Mouse (Mus musculus) C2C12 (cell line): ENCODE measurements around the gene Tgfb2. TPM values are rescaled to one million over a fixed set of nuclear protein-coding genes. Genes with fewer than 3 reads are reported as not detected.

Experiments used
- H3K27me3 ChIP-seq: one replicate; pipeline ENCODE4 v1.6.1; 2011; ENCODE audit not compliant: control insufficient read depth, insufficient read depth, insufficient read length
- H3K36me3 ChIP-seq: one replicate; pipeline ENCODE4 v1.6.1; 2011; ENCODE audit not compliant: control insufficient read depth, insufficient read depth
- H3K4me3 ChIP-seq: one replicate; pipeline ENCODE4 v1.5.1; 2011; ENCODE audit warnings: mild to moderate bottlenecking, control low read depth; ENCODE audit not compliant: poor library complexity, insufficient read depth, severe bottlenecking
- H3K79me2 ChIP-seq: one replicate; pipeline ENCODE4 v1.6.1; 2011; ENCODE audit not compliant: control insufficient read depth, insufficient read depth
- H3K79me3 ChIP-seq: one replicate; pipeline ENCODE4 v1.6.1; 2011; ENCODE audit warnings: low read depth, control low read depth
- H3ac ChIP-seq: one replicate; pipeline ENCODE3; 2011; ENCODE audit warnings: low read depth; ENCODE audit not compliant: control insufficient read depth, insufficient read length
- CEBPB ChIP-seq: IDR thresholded peaks from one replicate; pipeline ENCODE4 v1.6.1; 2011; ENCODE audit warnings: low read depth, mild to moderate bottlenecking, control low read depth, moderate library complexity
- CTCF ChIP-seq: IDR thresholded peaks from one replicate; pipeline ENCODE4 v1.5.1; 2011; ENCODE audit not compliant: control insufficient read depth, insufficient read depth, insufficient read length
- FOSL1 ChIP-seq: IDR thresholded peaks from one replicate; pipeline ENCODE4 v1.8.0; 2011; ENCODE audit warnings: mild to moderate bottlenecking, low read length; ENCODE audit not compliant: poor library complexity, insufficient read depth, severe bottlenecking
- MAX ChIP-seq: IDR thresholded peaks from one replicate; pipeline ENCODE4 v1.6.1; 2011; ENCODE audit warnings: mild to moderate bottlenecking, control low read depth
- MYOD1 ChIP-seq: IDR thresholded peaks from one replicate; pipeline ENCODE4 v1.6.1; 2011; ENCODE audit warnings: low read depth; ENCODE audit not compliant: control insufficient read depth, insufficient read length
- MYOG ChIP-seq: IDR thresholded peaks from one replicate; pipeline ENCODE4 v1.6.1; 2011; ENCODE audit not compliant: control insufficient read depth, insufficient read length; ENCODE audit errors: extremely low read depth
- USF1 ChIP-seq: IDR thresholded peaks from one replicate; pipeline ENCODE4 v1.6.1; 2011; ENCODE audit warnings: low read depth, mild to moderate bottlenecking, control low read depth, moderate library complexity
- polyA plus RNA-seq: library from polyadenylated mRNA; unstranded; fragments of >200 nt; fragmentation: generic; extraction: Trizol; gene quantifications from one replicate; pipeline ENCODE4 v1.2.1, GENCODE M21; 2012; ENCODE audit warnings: missing spikeins

The Tgfb2 gene
- polyA plus RNA-seq, 1 experiment, result 1.8 TPM

DNA sequence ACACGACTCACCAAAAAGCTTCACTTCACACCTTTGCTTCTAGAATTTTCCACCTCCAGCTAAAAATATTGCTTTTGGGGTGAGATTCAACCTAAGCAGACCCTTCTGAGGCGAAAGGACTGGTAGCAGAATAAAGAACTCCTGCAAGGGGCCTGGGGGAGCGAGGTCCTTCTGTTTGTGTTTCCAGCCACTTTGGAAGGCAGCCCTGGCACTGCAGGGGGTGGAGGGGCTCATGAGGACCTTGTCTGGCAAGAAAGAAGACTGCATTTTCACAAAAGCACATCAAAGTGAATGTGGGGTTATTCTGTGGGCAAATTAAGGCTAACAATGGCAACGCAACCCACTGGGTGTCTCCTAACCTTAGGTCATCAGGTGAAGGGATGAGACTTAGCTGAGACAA is 32.6 kb downstream of the Tgfb2 start:
- Histone ChIP-seq H3K79me2 (no peaks in the 10 kb centered on the region), H3K4me3 (no peak overlapping the region), H3ac (no peak overlapping the region), H3K79me3 (peaks cover 2% of the 10 kb centered on the region), H3K27me3 (no peaks in the 10 kb centered on the region), H3K36me3 (no peaks in the 10 kb centered on the region)
- TF ChIP-seq MYOG (no peak), CTCF (no peak), CEBPB (no peak), MYOD1 (no peak), USF1 (no peak), MAX (no peak), FOSL1 (no peak)

DNA sequence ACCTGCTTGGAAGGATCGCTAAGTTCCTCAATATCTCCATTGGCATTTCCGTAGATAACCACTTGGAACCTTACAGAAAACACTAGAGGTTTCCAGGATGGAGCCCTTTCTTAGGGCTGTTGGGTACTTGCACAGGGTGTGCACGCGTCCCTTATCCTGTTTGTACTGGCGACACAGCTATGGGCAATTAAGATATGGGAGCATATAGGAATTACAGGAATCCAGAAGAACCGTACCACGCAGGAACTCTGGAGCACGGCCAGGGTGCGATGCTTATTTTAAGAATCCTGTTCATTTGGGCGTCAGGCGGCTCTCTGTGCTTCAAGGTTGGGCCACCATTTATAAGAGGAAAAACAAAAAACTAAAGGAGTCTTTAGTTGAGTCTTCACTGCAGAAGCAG is 42.4 kb downstream of the Tgfb2 start:
- no peaks in the 10 kb centered on the region for H3K27me3 ChIP-seq
- H3K79me2 ChIP-seq, result no peaks in the 10 kb centered on the region
- H3ac ChIP-seq, result no peak overlapping the region
- H3K4me3 ChIP-seq, result no peak overlapping the region
- no peak for TF ChIP-seq MYOG
- no peaks in the 10 kb centered on the region for H3K79me3 ChIP-seq
- no peaks in the 10 kb centered on the region for H3K36me3 ChIP-seq

DNA sequence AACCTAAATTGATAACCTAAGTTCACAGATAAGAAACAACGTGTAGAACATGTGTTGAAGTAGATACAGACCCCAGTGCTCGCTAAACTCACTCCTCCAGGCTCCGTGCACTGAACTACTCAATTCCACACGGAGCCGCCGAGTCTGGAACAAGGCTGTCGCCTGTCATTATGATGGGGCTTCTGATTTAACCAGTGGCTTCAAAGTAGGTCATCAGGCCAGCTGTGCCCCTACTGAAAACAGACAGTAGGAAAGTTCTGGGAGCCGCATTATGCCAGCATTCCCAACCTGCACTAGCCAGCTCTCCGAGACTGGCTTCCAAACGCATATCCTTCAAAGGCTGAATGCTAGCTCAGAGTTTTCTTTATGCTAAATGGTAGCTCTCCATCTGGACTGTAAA is 42.8 kb downstream of the Tgfb2 start:
- no peaks in the 10 kb centered on the region for H3K36me3 ChIP-seq
- H3K79me2 ChIP-seq, result no peaks in the 10 kb centered on the region
- no peak overlapping the region for H3ac ChIP-seq
- no peaks in the 10 kb centered on the region for H3K79me3 ChIP-seq
- no peak for TF ChIP-seq USF1
- no peak for TF ChIP-seq MYOG
- no peak for TF ChIP-seq CEBPB
- TF ChIP-seq MAX, result no peak
- TF ChIP-seq CTCF, result no peak
- no peak for TF ChIP-seq MYOD1
- TF ChIP-seq FOSL1, result no peak
- H3K4me3 ChIP-seq, result no peak overlapping the region
- H3K27me3 ChIP-seq, result no peaks in the 10 kb centered on the region

DNA sequence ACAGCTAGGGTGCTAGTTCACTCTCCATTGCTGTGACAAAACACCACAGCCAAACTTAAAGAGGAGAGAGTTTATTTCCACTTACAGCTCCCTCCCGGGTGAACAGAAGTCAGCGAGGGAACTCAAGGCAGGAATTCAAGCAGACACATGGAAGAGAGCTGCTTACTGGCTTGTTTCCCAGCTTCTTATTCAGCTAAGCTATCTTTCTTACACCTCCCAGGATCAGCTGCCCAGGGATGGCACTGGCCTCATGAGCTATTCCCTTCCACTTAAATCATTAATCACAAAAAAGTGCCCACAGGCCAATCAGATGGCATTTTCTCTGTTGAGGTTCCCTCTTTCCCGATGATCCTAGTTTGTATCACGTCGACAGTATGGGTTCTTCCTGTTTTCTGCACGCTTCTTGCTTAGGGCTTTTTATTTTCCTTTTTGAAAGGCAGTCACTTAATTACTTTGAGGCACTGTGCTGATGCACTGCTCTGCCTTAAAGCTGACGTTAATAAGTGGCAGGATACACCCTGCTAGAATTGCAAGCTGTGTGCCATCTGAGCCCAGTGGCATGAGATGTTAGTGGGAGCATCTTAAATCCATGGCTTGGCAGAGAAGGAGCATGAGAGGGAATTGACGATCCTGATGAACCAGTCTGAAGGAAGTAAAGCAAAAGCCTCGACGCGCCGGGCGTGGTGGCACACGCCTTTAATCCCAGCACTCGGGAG is 44.4 kb downstream of the Tgfb2 start:
- Histone ChIP-seq H3K4me3 (no peak overlapping the region), H3K27me3 (no peaks in the 10 kb centered on the region), H3K79me2 (no peaks in the 10 kb centered on the region), H3K79me3 (no peaks in the 10 kb centered on the region), H3ac (no peak overlapping the region), H3K36me3 (no peaks in the 10 kb centered on the region)
- TF ChIP-seq CTCF, result no peak

DNA sequence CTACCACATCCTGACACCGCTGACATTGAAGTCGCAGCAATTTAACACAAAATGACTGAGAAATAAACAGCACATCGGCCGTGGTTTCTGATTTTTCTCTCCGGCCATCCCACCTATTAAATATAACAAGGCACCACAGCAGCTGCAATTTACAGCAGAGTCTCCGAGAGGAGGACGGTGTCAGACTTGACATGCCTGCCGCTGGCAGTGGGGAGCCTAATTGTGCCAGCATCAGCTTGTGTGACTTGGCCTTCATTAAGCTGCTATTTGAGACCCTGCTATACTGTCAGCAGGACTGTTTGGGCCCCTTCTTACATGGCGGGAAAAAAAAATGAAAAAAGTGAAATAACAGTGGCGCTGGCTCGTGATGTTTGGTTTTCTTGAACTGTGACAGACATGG is 47.0 kb downstream of the Tgfb2 start:
- no peaks in the 10 kb centered on the region for H3K27me3 ChIP-seq
- no peaks in the 10 kb centered on the region for H3K79me2 ChIP-seq
- no peak overlapping the region for H3K4me3 ChIP-seq
- TF ChIP-seq MYOD1, result no peak
- no peak for TF ChIP-seq USF1
- no peak for TF ChIP-seq FOSL1
- no peak for TF ChIP-seq CEBPB
- no peak for TF ChIP-seq MAX
- no peak for TF ChIP-seq CTCF
- no peak for TF ChIP-seq MYOG
- no peaks in the 10 kb centered on the region for H3K79me3 ChIP-seq
- H3K36me3 ChIP-seq, result no peaks in the 10 kb centered on the region
- H3ac ChIP-seq, result no peak overlapping the region

DNA sequence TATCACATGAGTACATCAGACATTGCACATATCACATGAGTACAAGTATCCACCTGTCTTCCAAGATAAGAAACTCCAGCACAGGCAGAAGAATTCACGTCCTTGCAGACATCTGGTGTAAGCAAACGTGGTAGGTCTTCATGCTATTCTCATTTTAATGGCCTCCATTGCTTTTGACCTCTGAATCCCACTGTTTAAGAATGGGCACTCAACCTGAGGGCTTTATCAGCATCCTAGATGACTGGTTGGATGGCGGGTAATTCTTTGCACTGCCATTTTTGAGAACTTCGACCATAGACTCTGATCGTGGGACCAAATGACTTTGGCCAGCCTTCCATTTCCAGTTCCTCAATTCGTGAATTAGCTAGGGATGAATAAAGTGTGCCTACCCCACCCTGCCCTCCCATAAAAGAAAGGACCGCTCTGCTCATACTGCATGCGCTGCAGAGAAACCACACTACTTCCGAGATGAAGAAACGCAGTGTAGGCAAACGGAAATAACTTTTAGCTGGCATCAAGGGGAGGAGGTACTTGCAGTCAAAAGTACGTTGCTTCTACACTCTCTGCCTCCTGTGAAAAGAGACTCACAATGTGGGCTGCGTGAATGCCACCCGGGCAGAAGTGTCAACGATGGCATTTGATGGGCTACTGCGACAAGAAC is 48.1 kb downstream of the Tgfb2 start:
- Histone ChIP-seq H3K79me2 (no peaks in the 10 kb centered on the region), H3ac (no peak overlapping the region), H3K79me3 (no peaks in the 10 kb centered on the region), H3K36me3 (no peaks in the 10 kb centered on the region), H3K27me3 (no peaks in the 10 kb centered on the region), H3K4me3 (no peak overlapping the region)
- TF ChIP-seq MAX (no peak), MYOG (no peak), MYOD1 (no peak), CEBPB (no peak), CTCF (no peak), USF1 (no peak), FOSL1 (no peak)
